Mouse (Mus musculus) adrenal gland, postnatal 25 days (tissue): Measurements from ENCODE around the gene Ly86. TPM values are rescaled to one million over a fixed set of nuclear protein-coding genes. Genes with fewer than 3 reads are reported as not detected.

Experiments
- DNase-seq: peaks from one replicate; pipeline ENCODE4 v3.0.0; 2021; ENCODE audit warnings: mixed read lengths
- total RNA-seq: library from RNA; stranded (reverse); gene quantifications from 2 replicates; pipeline ENCODE4 v1.2.3, GENCODE M21; 2021

Gene Ly86
- total RNA-seq, 1 experiment from 2014 or later: 2.7 TPM

DNA sequence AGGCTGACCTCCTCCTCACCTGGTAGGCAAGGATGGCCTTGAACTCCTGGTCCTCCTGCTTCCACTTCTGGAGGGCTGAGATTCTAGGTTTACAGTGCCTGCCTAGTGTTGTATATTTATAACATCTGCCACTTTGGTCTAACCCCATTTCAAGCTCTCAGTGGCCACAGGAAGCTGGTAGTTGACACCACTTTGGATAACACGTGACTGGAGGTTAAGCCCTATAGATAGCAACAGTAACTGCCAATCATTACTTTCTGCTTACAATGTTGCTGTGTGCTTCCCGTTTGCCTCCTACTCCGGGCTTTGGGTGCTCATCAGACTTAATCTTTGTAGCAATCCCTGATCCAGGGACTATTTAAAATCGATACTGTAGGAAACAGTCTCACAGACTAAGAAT lies 87.6 kb downstream of the Ly86 start:
- no peak for DNase-seq

DNA sequence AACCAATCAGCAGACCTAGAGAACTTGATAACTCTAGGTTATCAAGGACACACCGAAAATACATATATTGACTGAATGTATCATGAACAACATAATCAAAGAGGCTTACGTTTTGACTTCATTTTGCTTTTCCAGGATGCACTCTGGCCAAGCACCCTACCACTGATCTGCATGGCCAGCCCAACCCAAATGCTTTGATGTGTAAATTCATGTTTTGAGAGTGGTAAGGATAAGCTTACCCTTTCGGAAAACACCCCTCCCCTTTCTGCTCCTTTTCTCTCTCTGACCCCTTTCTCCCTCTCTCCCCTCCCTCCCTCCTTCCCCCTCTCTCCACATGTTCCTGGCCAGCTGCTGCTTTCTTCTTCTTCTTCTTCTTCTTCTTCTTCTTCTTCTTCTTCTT lies 88.1 kb downstream of the Ly86 start:
- no peak for DNase-seq

DNA sequence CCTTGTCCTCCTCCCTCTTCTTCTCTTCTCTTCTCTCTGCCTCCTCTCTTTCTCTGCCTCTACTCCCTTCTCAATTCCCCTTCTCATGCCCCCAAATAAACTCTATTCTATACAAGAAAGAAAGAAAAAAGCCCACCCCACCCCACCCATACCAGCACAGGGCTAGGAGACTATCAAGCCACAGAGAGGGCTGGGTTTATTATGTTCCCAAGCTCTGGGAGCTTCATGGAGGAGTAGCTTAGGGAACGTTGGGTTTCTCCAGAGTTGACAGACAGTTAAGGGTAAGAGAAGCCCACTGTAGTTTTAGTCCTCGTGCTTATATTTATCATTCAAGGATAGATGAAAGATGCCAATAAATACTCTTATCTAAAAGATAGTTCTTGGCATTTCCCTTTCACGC lies 88.7 kb downstream of the Ly86 start:
- no peak for DNase-seq

DNA sequence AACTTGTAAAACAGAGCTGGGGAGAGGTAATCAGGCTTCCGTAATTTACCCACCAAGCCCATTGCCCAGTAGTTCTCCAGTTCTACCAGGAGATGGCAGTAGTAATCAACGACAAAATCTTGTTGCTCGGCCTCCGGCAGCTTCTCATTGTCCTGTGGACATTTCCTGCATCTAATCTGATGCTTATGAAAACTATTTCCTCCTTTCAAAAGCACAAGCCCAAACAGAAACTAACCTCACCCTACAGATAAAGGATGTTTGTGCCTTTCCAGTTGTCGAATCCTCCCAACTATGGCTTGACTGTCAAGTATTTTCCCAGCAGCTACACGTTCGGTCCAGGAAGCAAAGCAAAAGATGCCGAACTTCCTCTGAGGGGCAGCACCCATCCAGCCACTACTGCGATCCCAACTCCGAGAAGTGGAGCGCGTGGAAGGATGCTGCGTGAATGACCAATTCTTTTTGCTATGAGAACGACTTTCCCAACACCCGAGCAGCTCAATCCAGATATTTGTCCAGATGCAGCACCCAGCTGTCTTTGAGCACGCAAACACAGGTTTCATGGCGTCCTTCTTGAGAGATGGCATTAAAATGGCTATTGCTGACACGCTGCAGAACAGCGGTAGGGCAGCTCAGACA lies 89.2 kb downstream of the Ly86 start:
- DNase-seq: no peak

DNA sequence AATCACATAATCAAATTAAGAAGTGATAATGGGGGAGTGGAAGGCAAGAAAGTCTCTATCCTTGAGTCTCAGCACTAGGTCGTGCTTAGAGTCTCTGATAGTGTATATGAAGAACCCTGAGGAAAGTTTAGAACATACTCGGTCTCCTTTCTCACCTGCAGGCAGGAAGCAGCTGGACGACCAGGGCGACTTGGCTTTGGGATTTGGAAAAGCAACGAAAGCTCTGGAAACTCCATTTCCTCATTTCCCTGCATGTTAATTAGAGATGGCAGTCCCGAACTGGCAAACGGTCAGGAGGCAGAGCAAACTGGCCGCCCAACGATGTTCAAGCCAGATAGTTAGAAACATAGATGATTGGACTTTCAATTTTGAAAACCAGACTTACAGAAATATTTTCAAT lies 89.8 kb downstream of the Ly86 start:
- no peak for DNase-seq

DNA sequence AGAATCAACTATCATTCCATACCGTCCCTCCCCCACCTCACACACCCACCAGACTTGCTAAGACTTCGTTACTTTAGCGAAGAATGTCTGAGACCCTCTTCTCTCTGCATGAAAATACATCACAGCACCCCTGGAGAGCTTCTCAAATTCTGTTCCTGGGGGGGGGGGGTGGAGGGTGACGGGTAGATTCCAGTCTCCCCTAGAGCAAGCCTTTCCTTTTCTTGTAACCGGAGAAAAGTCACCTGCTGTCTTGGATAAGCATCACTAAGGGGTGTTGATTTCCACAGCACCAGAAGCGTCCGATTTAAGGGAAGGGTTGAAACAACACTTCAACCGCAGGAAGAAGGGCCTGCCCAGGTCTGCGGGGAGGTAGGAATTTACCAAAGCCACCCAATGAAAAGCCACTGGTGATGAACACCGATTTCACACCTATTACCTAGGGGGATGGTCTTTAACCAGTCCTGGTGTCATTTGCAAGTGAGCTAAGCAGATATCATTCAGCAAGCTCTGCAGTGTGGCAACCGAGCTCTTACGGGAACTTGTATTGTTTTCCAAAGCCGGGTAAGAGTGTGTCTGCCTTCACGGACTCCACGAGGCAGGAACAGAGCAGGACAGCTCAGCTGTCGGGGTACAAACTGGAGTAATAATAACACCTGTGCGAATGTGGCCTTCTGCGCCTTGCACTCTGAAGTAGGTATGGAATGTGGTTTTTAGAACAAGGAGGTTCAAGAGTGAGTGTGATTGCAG lies 91.4 kb downstream of the Ly86 start:
- no peak for DNase-seq

DNA sequence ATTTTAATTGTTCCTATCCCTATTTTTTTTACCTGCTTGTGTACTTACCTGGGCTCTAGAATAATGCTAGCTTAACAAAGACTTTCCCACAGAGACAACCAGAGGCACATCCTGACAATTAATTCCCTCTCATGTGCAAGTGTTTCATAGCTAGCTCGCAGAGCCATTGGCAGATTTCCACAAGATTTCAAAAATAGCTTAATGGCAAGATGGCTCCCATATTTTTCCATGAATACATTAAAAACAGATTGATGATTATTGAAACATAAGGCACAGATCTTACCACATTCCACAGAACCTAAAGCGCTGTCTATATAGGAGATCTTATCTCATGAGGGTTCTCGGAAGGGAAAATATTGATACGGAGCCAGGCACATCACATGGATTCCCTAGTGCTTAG lies 93.8 kb downstream of the Ly86 start:
- DNase-seq: no peak

DNA sequence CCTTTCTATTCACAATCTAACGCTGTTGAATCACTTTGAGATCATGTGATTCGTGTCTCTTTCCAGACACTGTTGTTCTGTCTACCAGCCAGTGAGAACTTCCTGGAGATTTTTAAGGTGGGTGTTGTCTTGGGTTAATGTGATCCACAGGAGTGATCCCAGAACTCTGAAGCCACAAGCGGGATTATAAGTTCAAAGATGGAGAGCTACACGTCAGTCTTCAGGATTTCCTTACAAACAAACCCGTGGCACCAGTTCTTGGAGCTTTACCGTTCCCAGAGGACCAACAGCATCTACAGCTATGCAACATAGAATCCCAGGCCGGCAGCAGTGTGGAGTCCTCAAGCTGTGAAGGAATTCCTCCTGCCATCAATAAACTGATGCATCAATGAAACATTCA lies 94.5 kb downstream of the Ly86 start:
- no peak for DNase-seq

DNA sequence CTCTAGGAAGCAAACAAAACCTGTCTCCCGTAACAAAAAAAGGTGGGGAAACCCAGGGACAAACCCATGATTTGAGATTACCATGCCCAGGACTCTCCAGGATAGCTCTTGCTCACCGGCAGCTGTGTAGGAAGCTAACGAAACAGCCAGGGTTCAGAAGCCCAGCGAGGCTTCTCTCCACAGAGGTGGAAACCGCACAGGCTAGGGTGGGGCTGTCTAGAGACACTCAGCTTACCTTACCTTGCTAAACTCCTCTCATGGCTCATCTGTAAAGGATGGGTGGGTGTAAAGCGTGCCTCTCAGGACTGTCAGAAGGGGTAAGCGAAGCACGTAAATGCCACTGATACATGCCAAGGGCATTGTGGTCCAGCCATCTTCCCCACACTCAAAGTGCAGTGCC lies 94.9 kb downstream of the Ly86 start:
- no peak for DNase-seq

DNA sequence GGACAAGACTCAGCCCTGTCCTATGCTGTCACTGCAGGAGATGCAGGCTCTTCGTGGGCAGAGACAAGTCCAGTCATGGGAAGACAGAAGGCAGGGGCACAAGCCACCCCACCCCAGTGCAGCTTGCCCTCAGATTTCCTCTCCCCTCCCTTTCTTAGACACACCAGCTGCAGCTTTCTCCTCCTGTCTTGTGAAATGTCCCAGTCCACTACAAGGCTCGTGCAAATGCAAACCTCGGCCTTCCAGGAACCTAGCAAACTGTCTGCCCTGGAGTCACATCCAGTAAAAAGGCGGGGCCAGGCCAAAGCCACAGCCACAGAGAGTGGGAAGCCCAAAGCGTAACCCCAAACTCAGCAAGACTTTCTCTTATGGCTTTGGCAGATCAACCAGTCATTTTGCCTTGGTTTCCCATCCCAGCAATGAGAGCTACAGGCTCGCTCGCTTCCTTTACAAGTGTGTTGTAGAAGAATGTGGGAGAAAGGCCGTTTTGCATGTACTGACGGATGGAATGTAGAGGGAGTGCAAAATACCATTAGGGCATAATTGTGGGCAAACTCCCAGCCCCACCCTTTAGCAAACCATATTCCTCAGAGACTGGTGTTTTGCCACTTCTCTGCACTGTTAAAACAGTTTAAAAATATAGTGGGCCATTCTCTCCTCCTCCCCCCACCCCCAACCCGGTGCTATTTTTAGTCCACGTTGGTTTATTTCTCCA lies 95.7 kb downstream of the Ly86 start:
- no peak for DNase-seq

DNA sequence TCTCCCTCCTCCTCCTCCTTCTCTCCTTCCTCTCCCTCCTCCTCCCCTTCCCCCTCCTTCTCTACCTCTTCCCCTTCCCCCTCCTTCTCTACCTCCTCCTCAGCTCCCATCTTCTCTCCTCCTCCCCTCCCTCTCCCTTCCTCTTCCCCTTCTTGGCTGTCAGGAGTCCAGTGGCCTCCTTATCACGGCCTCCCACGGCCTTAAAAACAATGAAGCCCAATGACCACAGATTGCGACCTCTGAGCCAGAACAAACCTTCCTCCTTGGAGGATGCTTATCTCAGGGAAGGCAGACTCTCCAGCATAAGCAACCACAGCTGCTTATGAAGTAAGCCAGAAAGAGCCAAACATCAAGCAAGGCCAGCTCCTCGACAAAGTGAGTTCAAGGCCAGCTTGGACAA lies 97.0 kb downstream of the Ly86 start:
- DNase-seq: no peak

DNA sequence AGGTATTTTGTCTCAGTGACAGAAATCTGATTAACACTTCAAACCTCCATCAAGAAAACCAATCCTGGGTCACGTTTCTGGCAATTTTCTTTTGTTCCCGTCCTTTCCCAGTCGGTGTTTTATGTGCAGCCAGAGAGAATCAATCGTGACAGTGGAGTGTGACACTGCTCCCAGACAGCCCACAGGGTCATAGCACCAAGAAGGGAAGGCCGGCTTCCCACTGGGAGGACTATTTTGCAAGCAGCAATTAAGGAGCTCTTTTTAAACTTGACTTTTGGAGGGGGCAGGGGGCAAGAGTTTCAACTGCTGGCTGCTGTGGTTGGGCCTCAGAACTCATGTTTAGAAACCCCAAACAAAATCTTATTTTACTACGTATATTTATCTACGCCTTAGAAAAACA lies 97.5 kb downstream of the Ly86 start:
- no peak for DNase-seq

DNA sequence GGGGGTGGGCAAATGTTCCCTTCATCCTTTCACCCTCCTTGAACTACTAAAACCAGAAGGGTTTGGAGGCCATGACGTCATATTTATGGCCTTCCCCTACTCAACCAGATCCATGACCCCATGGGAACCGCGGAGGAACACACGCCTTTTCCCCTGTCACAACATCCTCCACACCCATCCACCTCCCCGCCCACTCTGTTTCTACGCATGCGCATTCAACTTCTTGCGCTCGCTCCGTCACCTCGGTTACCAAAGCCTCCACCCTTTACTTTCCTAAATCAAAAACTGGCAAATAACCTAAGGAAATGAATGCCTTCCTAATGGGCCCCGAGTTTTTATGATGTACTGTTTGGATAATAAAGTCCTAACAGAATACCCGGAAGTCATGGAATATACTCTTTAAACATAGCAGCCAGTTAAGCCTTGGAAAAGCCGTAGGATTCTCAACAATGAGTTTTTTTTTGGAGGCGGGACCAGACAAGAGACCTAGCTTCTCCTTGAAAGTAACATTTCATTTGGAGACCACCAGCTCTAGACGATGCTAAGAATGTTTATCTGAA lies 101.8 kb downstream of the Ly86 start:
- no peak for DNase-seq

DNA sequence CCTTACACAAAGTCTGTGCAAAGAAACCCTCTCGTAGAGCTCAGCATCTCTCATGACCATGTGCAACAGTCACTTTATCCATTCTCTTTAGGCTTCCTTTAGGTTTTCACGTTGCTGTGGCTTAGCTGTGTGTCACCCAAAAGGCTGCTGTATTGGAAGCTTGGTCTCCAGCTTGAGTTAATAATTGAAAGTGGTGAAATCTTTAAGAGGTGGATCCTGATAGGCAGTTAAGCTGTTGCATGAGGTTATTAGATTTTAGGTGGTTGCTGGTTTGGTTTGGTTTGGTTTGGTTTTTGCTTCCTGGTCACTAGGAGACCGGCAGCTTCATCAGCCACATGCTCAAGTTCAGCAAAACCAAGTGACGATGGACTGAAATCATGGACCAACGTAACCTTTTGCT lies 106.0 kb downstream of the Ly86 start:
- DNase-seq: no peak

DNA sequence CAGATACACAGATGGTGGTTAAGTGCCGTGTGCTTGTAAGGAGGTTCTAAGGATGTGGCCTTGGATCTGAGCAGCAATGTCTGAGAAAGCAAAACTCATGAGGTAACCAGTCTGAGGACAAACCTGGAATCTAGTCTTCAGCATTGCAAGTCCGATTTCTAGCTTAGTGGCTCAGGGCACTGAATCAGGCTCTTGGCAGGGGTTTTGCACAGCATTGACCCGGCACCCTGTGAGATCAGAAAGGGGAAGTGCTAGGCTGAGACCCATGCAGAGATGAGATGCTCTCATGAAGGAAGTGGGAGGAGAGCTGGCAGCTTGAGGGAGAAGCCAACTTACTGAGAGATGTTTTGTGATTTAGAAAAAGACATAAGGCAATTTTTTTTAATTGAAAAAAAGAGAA lies 106.5 kb downstream of the Ly86 start:
- DNase-seq: no peak

DNA sequence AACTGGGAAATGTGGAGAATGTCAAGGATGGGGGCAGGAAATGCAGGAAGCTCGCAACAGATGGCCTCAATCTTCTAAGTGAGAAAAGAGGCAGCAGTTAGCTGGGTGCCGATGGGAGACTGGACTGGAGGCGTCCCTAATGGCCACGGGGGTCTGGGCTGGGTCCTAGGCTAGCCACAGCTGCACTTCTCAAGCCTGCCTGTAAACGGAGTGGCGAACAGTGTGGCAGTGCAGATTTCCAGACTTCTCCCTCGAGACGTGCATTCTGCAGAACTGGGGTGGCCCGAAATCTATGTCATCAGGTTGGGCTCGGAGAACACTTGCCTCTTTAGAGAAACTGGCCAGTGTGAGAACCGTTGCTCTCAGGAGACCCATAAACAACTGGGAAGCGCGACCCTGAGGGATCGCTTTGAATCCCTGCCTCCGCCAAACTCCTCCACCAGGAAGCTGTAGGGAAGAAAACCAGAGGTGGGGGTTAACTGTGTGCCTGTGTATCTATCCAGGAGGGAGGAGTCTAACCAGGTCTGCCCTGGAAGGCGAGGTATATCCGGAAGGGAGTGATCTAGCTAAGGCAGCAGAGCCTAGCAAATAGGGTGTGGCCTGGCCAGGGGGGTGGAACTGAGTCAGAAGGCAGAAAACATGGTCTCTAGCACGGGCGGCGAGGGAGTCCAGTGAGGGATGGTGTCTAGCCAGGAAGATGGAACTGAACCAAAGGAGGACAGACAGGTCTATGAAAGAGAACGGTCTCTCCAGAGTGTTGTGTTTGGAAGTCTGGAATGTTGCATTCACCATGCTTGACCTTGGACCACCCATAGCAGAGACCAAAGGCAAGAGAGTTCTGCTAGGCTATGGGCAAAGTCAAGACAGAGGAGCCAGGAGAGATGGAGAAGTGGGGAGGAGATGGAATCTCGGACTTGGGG lies 107.3 kb downstream of the Ly86 start:
- peak; percentile 31 for DNase-seq

DNA sequence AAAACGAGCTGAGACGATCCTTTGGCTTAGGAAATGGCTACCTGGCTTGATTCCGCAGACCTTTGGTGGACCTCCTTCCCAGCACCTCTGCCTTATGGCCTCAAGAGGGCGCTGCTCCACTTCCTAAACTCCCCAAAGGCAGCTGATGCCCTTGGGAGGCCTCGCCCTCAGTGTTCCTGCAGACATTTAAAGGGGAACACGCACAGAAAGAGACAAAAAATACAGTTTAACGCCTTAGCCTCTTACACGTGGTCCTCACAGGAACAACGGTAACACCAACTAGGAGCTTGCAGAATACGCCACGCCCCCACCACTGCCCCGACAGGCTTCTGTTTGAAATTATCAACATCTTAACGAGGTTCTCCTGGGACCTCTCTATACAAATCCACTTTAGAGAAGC lies 108.2 kb downstream of the Ly86 start:
- peak; percentile 82 for DNase-seq

DNA sequence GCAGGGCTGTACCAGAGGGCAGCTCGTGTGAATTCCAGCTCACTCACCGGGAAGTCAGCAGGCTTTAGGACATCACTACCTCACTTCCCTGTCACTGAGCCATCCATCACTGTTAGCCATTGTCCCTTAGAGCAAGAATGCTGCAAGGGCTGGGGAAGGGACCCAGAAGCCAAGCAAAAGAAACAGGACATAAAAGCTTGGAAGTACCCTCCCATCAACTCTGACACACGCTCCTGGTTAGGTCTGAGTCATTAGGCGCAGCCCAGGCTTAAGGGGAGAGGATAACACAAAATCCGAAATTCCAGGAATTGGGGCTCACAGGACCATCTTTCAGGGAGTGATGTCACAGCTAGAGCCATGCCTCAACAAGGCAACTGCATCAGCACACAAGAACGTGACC lies 109.3 kb downstream of the Ly86 start:
- no peak for DNase-seq

DNA sequence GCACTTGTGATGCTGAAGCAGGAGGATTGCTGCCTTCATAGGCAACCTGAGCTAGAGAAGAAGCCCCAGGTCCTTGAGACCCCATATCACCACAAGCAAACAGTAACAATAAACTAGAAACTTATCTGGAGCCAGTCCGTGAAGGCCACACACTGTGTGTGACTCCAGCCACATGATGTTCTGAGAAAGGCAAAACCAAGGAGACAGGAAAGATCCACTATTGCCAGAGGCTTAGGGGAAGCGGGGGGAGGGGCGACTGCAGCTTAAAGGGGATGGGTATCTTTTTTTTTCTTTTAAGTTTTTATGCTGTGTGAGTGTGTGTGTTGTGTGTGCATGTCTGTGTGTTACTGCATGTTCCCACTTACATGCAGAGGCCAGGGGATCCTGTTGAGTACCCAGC lies 110.6 kb downstream of the Ly86 start:
- no peak for DNase-seq

DNA sequence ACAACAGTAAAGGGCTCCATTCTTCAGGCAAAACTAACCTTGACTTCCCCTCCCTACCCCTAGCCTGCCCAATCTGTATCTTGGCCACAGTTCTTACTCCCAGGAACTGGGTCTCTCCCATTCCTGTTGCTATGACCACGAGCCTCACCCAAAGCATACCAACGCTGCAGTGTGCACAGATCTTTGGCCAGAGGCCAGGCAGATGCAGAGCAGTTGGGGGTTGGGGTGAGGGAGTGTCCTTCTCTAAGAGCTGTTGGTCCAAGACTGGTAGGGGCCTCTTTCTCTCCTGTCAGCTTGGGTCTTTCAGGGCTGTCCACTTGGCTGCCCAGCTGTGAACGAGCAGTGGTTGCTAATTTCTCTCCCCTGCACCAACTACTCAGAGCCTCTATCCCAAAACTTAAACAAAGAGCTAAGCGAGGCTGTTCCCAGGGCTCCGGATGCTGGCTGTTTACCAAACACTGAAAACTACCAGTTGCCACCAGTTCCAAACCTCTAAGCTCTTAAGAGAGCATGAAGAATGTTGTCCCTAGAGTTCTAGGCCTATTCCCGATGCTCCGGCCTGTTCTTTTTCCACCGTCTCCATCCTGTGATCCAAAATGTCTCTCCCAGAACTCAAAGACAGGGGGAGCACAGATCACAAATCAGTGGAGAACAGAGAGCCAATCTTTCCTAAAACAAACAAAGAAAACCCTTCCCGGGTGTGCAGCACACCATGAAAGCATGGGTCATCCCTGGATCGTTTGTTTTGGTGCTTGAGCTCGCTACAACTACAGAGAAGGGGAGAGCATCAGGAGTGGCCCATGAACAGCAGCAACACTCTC lies 112.2 kb downstream of the Ly86 start:
- DNase-seq: peak; percentile 59

DNA sequence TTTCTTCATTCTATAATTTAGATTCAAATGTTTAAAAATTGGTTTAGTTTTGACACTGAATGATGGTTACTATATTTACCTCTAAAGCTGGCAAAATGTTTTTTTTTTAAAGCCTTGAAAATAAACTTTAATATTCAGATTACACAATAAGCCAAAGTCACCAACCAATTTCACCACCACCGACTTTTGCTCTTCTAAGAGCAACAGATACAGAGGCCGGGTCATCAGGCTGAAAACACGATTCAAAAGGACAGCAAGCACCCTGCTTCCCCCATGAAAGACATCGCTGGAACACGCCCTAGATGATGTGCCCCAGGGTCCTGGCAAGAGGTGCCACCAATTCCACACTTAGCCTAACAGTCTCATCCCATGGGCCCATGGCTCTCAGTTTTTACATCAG lies 113.5 kb downstream of the Ly86 start:
- DNase-seq: no peak
